Mouse (Mus musculus) cerebellum, adult 18-20 months (tissue): ENCODE measurements at regions not wholly inside any gene's neighbourhood (a gene's known extent, or its start where the extent isn't known, plus 50 kb on each side); places are given as distances from the start of the nearest gene placed in this dataset.

Experiments used
- DNase-seq, 2 experiments: peaks; one replicate each; pipeline ENCODE4 v3.0.0; 2021

GRCm38 (mm10) chr14:33865746-33866145, 57.6 kb upstream of the Gdf10 start:
- DNase-seq: no peak

- no peak for DNase-seq
These were observed 55.7 kb upstream of the Gdf10 start for GRCm38 (mm10) chr14:33867674-33868073.
